Mouse (Mus musculus) heart, embryonic 11.5 days (tissue): ENCODE results near the gene Usp39. TPM values are rescaled to one million over a fixed set of nuclear protein-coding genes. Genes with fewer than 3 reads are reported as not detected.
A peak's percentile ranks its signal among the peaks of the same experiment; 100 is the strongest.

Experiments used
- ATAC-seq: fragments of 200-750 bp; cut with Nextera tagmentation; replicated peaks from 2 replicates; pipeline ENCODE4 v1.8.0; 2017; ENCODE audit warnings: moderate library complexity; ENCODE audit not compliant: insufficient number of reproducible peaks, low FRiP score, low TSS enrichment
- H3K27ac ChIP-seq: fragments of 300-500 bp; sonication (generic); 2 replicates; pipeline ENCODE4 v1.5.1; 2014; ENCODE audit warnings: mild to moderate bottlenecking, low read depth, low read length
- H3K27me3 ChIP-seq: fragments of 300-500 bp; sonication (generic); 2 replicates; pipeline ENCODE4 v1.6.1; 2014; ENCODE audit warnings: mild to moderate bottlenecking, low read length, mixed read lengths; ENCODE audit not compliant: control insufficient read depth, insufficient read depth
- H3K36me3 ChIP-seq: fragments of 300-500 bp; sonication (generic); 2 replicates; pipeline ENCODE4 v1.6.1; 2014; ENCODE audit warnings: mild to moderate bottlenecking, low read length, moderate library complexity, mixed read lengths; ENCODE audit not compliant: control insufficient read depth, insufficient read depth
- H3K4me1 ChIP-seq: fragments of 300-500 bp; sonication (generic); 2 replicates; pipeline ENCODE4 v1.6.1; 2014; ENCODE audit warnings: low read length; ENCODE audit not compliant: control insufficient read depth, insufficient read depth
- H3K4me2 ChIP-seq: fragments of 300-500 bp; sonication (generic); 2 replicates; pipeline ENCODE4 v1.6.1; 2014; ENCODE audit warnings: mild to moderate bottlenecking, moderate library complexity
- H3K4me3 ChIP-seq: fragments of 300-500 bp; sonication (generic); 2 replicates; pipeline ENCODE4 v1.5.1; 2014; ENCODE audit warnings: low read depth, low read length
- H3K9ac ChIP-seq: fragments of 300-500 bp; sonication (generic); 2 replicates; pipeline ENCODE4 v1.6.1; 2014; ENCODE audit warnings: mild to moderate bottlenecking, low read depth, low read length, moderate library complexity
- H3K9me3 ChIP-seq: fragments of 300-500 bp; sonication (generic); replicated peaks from 2 replicates; pipeline ENCODE4 v1.6.1; 2016; ENCODE audit warnings: low read length; ENCODE audit not compliant: control insufficient read depth
- WGBS: fragments of 180-500 bp; shearing (Covaris S2); extraction: QIAGEN DNeasy Blood & Tissue Kit; methylation state at CpG from one replicate; pipeline ENCODE4 v1.1.7; 2014; ENCODE audit not compliant: insufficient replicate concordance; 5-methylcytosine and 5-hydroxymethylcytosine counted together
- polyA plus RNA-seq: library from polyadenylated mRNA; unstranded; fragments of >200 nt; fragmentation: Nextera tagmentation; extraction: Ambion mirVana; gene quantifications from 2 replicates; pipeline ENCODE4 v1.2.1, GENCODE M21; 2014

The Usp39 gene
- polyA plus RNA-seq, 1 experiment from 2014 or later = 54.5 TPM

- ATAC-seq = no peak
- H3K27ac ChIP-seq = peak overlapping the region; percentile 29; the same call in 1 of the 2 replicates
- no peaks in the 10 kb centered on the region for H3K9me3 ChIP-seq
- no peaks in the 10 kb centered on the region for H3K36me3 ChIP-seq
- H3K4me1 ChIP-seq = peaks cover 18% of the 10 kb centered on the region
- WGBS = 66% methylated on average over 10 of the region's 10 CpGs
- no peak overlapping the region for H3K4me3 ChIP-seq
- H3K9ac ChIP-seq = no peak overlapping the region
- no peak overlapping the region for H3K4me2 ChIP-seq
- H3K27me3 ChIP-seq = no peaks in the 10 kb centered on the region
Observed at GRCm38 (mm10) chr6:72272161-72272696, 72.8 kb downstream of the Usp39 start.

GRCm38 (mm10) chr6:72270952-72271519 lies 73.9 kb downstream of the Usp39 start:
- no peak for ATAC-seq
- Histone ChIP-seq H3K27me3 (no peaks in the 10 kb centered on the region), H3K9me3 (no peaks in the 10 kb centered on the region), H3K4me3 (no peak overlapping the region), H3K4me1 (peaks cover 14% of the 10 kb centered on the region), H3K4me2 (no peak overlapping the region), H3K9ac (no peak overlapping the region), H3K36me3 (no peaks in the 10 kb centered on the region), H3K27ac (no peak overlapping the region)
- 67% methylated on average over 11 of the region's 11 CpGs for WGBS

- Histone ChIP-seq H3K4me2 (no peak overlapping the region), H3K27ac (no peak overlapping the region), H3K4me1 (peaks cover 18% of the 10 kb centered on the region), H3K9ac (no peak overlapping the region), H3K36me3 (no peaks in the 10 kb centered on the region), H3K27me3 (no peaks in the 10 kb centered on the region), H3K4me3 (no peak overlapping the region), H3K9me3 (no peaks in the 10 kb centered on the region)
- no peak for ATAC-seq
- WGBS = 84% methylated on average over 5 of the region's 5 CpGs
Observed at GRCm38 (mm10) chr6:72270258-72270657, 74.7 kb downstream of the Usp39 start.

Other genes with a start within 250 kb of the Usp39 start
- 69.9 and 72.4 TPM in 2 replicates for gene St3gal5, start 247.6 kb downstream of the Usp39 start, polyA plus RNA-seq
- gene Atoh8, start 109.6 kb downstream of the Usp39 start, polyA plus RNA-seq = 11.6 and 11.8 TPM in 2 replicates
- gene Sftpb, start 40.6 kb downstream of the Usp39 start, polyA plus RNA-seq = 0.23 TPM in 1 of 2 replicates, not detected in the other
- 12.9 and 17.4 TPM in 2 replicates for gene 0610030E20Rik, start 2.1 kb upstream of the Usp39 start, polyA plus RNA-seq
- gene Tmem150a, start 10.3 kb upstream of the Usp39 start, polyA plus RNA-seq = 14.8 and 15.1 TPM in 2 replicates
- gene Rnf181, start 21.8 kb upstream of the Usp39 start, polyA plus RNA-seq = 95.4 and 107 TPM in 2 replicates
- gene Vamp5, start 35.3 kb upstream of the Usp39 start, polyA plus RNA-seq = 55.3 and 59.2 TPM in 2 replicates
- 137 and 142 TPM in 2 replicates for gene Vamp8, start 45.5 kb upstream of the Usp39 start, polyA plus RNA-seq
- 23.9 and 27.1 TPM in 2 replicates for gene Ggcx, start 69.1 kb upstream of the Usp39 start, polyA plus RNA-seq
- gene Mat2a, start 94.4 kb upstream of the Usp39 start, polyA plus RNA-seq = 321 and 349 TPM in 2 replicates
- not detected in 2 replicates for gene Sh2d6, start 176.5 kb upstream of the Usp39 start, polyA plus RNA-seq
- 22.7 and 25.9 TPM in 2 replicates for gene Capg, start 199.2 kb upstream of the Usp39 start, polyA plus RNA-seq